Mouse (Mus musculus) forebrain, embryonic 11.5 days (tissue): ENCODE measurements around the gene Pde4d. TPM values are rescaled to one million over a fixed set of nuclear protein-coding genes. Genes with fewer than 3 reads are reported as not detected.

Experiments
- ATAC-seq: fragments of 200-750 bp; cut with Nextera tagmentation; replicated peaks from 2 replicates; pipeline ENCODE4 v1.8.0; 2017; ENCODE audit warnings: moderate TSS enrichment; ENCODE audit not compliant: low FRiP score
- DNase-seq: peaks from one replicate; pipeline ENCODE4 v3.0.0-alpha.2; 2017; ENCODE audit warnings: low spot score
- H3K27ac ChIP-seq: fragments of 300-500 bp; sonication (generic); 2 replicates; pipeline ENCODE4 v1.5.1; 2014; ENCODE audit warnings: low read depth, low read length
- H3K27me3 ChIP-seq: fragments of 300-500 bp; sonication (generic); 2 replicates; pipeline ENCODE4 v1.6.1; 2014; ENCODE audit warnings: mild to moderate bottlenecking, low read length, mixed read lengths; ENCODE audit not compliant: control insufficient read depth, insufficient read depth
- H3K36me3 ChIP-seq: fragments of 300-500 bp; sonication (generic); 2 replicates; pipeline ENCODE4 v1.6.1; 2014; ENCODE audit warnings: mild to moderate bottlenecking, low read length, moderate library complexity, mixed read lengths; ENCODE audit not compliant: control insufficient read depth, insufficient read depth
- H3K4me1 ChIP-seq: fragments of 300-500 bp; sonication (generic); replicated peaks from 2 replicates; pipeline ENCODE4 v1.6.1; 2014; ENCODE audit warnings: low read length, mixed read lengths; ENCODE audit not compliant: control insufficient read depth, insufficient read depth
- H3K4me2 ChIP-seq: fragments of 300-500 bp; sonication (generic); 2 replicates; pipeline ENCODE4 v1.6.1; 2014; ENCODE audit warnings: low read depth, mild to moderate bottlenecking, low read length, moderate library complexity, mixed read lengths; ENCODE audit not compliant: severe bottlenecking
- H3K4me3 ChIP-seq: fragments of 300-500 bp; sonication (generic); 2 replicates; pipeline ENCODE4 v1.5.1; 2014; ENCODE audit warnings: low read depth, low read length
- H3K9ac ChIP-seq: fragments of 300-500 bp; sonication (generic); 2 replicates; pipeline ENCODE4 v1.6.1; 2014; ENCODE audit warnings: low read length
- H3K9me3 ChIP-seq: fragments of 300-500 bp; sonication (generic); 2 replicates; pipeline ENCODE4 v1.6.1; 2016; ENCODE audit warnings: low read length, mixed read lengths; ENCODE audit not compliant: control insufficient read depth
- WGBS: fragments of 180-500 bp; shearing (Covaris S2); extraction: QIAGEN DNeasy Blood & Tissue Kit; methylation state at CpG from one replicate; pipeline ENCODE4 v1.1.7; 2014; 5-methylcytosine and 5-hydroxymethylcytosine counted together
- polyA plus RNA-seq: library from polyadenylated mRNA; unstranded; fragments of >200 nt; fragmentation: Nextera tagmentation; extraction: Ambion mirVana; gene quantifications from 2 replicates; pipeline ENCODE4 v1.2.1, GENCODE M21; 2014

The Pde4d gene
- polyA plus RNA-seq, 1 experiment from 2014 or later, result 11.9 TPM

- DNase-seq (peak; percentile 93), ATAC-seq (peak; percentile 97)
- peak overlapping the region; percentile 48; the same call in 1 of the 2 replicates for H3K9ac ChIP-seq
- no peaks in the 10 kb centered on the region for H3K27me3 ChIP-seq
- under 1% methylated on average over 15 of the region's 15 CpGs for WGBS
- no peaks in the 10 kb centered on the region for H3K36me3 ChIP-seq
- H3K4me2 ChIP-seq, result peak overlapping the region; percentile 38
- peaks cover 17% of the 10 kb centered on the region for H3K4me1 ChIP-seq
- H3K27ac ChIP-seq, result peak overlapping the region; percentile 91
- H3K4me3 ChIP-seq, result peak overlapping the region; percentile 7; the same call in 1 of the 2 replicates
- H3K9me3 ChIP-seq, result no peaks in the 10 kb centered on the region
These were observed 1372.9 kb downstream of the Pde4d start for GRCm38 (mm10) chr13:109822413-109823298.

GRCm38 (mm10) chr13:109823307-109824031 lies 1373.7 kb downstream of the Pde4d start:
- H3K4me3 ChIP-seq, result no peak overlapping the region

GRCm38 (mm10) chr13:109825891-109826290 lies 1376.1 kb downstream of the Pde4d start:
- DNase-seq, result no peak
- ATAC-seq, result no peak
- Histone ChIP-seq H3K9me3 (no peaks in the 10 kb centered on the region), H3K4me2 (no peak overlapping the region), H3K36me3 (no peaks in the 10 kb centered on the region), H3K4me3 (no peak overlapping the region), H3K4me1 (peaks cover 17% of the 10 kb centered on the region), H3K27me3 (no peaks in the 10 kb centered on the region), H3K9ac (no peak overlapping the region), H3K27ac (no peak overlapping the region)
- WGBS, result 88% methylated on average over 6 of the region's 6 CpGs

More at GRCm38 (mm10) chr13:109823307-109824031, 1373.7 kb downstream of the Pde4d start:
- Histone ChIP-seq H3K36me3 (no peaks in the 10 kb centered on the region), H3K27ac (peak overlapping the region; percentile 91), H3K4me2 (peak overlapping the region; percentile 38; the same call in 1 of the 2 replicates), H3K9ac (peak overlapping the region; percentile 35), H3K27me3 (no peaks in the 10 kb centered on the region), H3K4me1 (peaks cover 17% of the 10 kb centered on the region), H3K9me3 (no peaks in the 10 kb centered on the region)
- 19% methylated on average over 11 of the region's 11 CpGs for WGBS
- DNase-seq (no peak), ATAC-seq (peak; percentile 37)

GRCm38 (mm10) chr13:109827341-109827740 lies 1377.6 kb downstream of the Pde4d start:
- Histone ChIP-seq H3K4me1 (peaks cover 12% of the 10 kb centered on the region; the same call in 1 of the 2 replicates), H3K27me3 (no peaks in the 10 kb centered on the region), H3K4me3 (no peak overlapping the region), H3K9me3 (no peaks in the 10 kb centered on the region), H3K27ac (no peak overlapping the region), H3K36me3 (no peaks in the 10 kb centered on the region), H3K9ac (no peak overlapping the region), H3K4me2 (no peak overlapping the region)
- no peak for ATAC-seq
- no peak for DNase-seq
- 90% methylated on average over 6 of the region's 6 CpGs for WGBS

GRCm38 (mm10) chr13:109827909-109828308 lies 1378.2 kb downstream of the Pde4d start:
- no peak for ATAC-seq
- DNase-seq, result no peak
- Histone ChIP-seq H3K4me2 (no peak overlapping the region), H3K4me1 (peaks cover 12% of the 10 kb centered on the region; the same call in 1 of the 2 replicates), H3K9ac (no peak overlapping the region), H3K27ac (no peak overlapping the region), H3K27me3 (no peaks in the 10 kb centered on the region), H3K36me3 (no peaks in the 10 kb centered on the region), H3K9me3 (no peaks in the 10 kb centered on the region), H3K4me3 (no peak overlapping the region)
- WGBS, result 90% methylated on average over 3 of the region's 3 CpGs

GRCm38 (mm10) chr13:109829444-109829843 lies 1379.7 kb downstream of the Pde4d start:
- H3K9me3 ChIP-seq, result no peaks in the 10 kb centered on the region
- H3K36me3 ChIP-seq, result no peaks in the 10 kb centered on the region
- H3K9ac ChIP-seq, result no peak overlapping the region
- H3K4me2 ChIP-seq, result no peak overlapping the region
- 86% methylated on average over 3 of the region's 3 CpGs for WGBS
- ATAC-seq (no peak), DNase-seq (no peak)
- no peak overlapping the region for H3K4me3 ChIP-seq
- H3K27ac ChIP-seq, result no peak overlapping the region
- peaks cover 3% of the 10 kb centered on the region; the same call in 1 of the 2 replicates for H3K4me1 ChIP-seq
- H3K27me3 ChIP-seq, result no peaks in the 10 kb centered on the region

- DNase-seq (no peak), ATAC-seq (no peak)
- Histone ChIP-seq H3K9ac (no peak overlapping the region), H3K36me3 (no peaks in the 10 kb centered on the region), H3K9me3 (no peaks in the 10 kb centered on the region), H3K4me3 (no peak overlapping the region), H3K4me2 (no peak overlapping the region), H3K27me3 (no peaks in the 10 kb centered on the region), H3K4me1 (no peaks in the 10 kb centered on the region), H3K27ac (no peak overlapping the region)
- 91% methylated on average over 3 of the region's 3 CpGs for WGBS
These were observed 1385.2 kb downstream of the Pde4d start for GRCm38 (mm10) chr13:109834935-109835334.

- 94% methylated on average over 11 of the region's 11 CpGs for WGBS
- H3K4me2 ChIP-seq, result no peak overlapping the region
- H3K4me1 ChIP-seq, result no peaks in the 10 kb centered on the region
- no peaks in the 10 kb centered on the region for H3K9me3 ChIP-seq
- no peak overlapping the region for H3K9ac ChIP-seq
- H3K27ac ChIP-seq, result no peak overlapping the region
- no peak for ATAC-seq
- no peaks in the 10 kb centered on the region for H3K36me3 ChIP-seq
- no peak overlapping the region for H3K4me3 ChIP-seq
- no peaks in the 10 kb centered on the region for H3K27me3 ChIP-seq
- no peak for DNase-seq
These were observed 1387.7 kb downstream of the Pde4d start for GRCm38 (mm10) chr13:109837453-109837852.
